Mouse (Mus musculus) heart, embryonic 14.5 days (tissue): ENCODE measurements at regions not wholly inside any gene's neighbourhood (a gene's known extent, or its start where the extent isn't known, plus 50 kb on each side); places are given as distances from the start of the nearest gene placed in this dataset.

Experiments
- ATAC-seq: fragments of 200-750 bp; cut with Nextera tagmentation; 2 replicates; pipeline ENCODE4 v1.8.0; 2017; ENCODE audit warnings: low read depth, moderate TSS enrichment; ENCODE audit not compliant: insufficient number of reproducible peaks, insufficient read depth, low FRiP score
- H3K27ac ChIP-seq, 2 experiments: fragments of 200-500 bp in 1 of 2; fragments of 300-500 bp in 1 of 2; sonication (generic) in 1 of 2; replicated peaks in 1 of 2; 2 replicates each; pipeline ENCODE4 v1.5.1; 2012 to 2014; ENCODE audit warnings: low read depth in 2 of 2, low read length in 2 of 2, control low read depth in 1 of 2, mild to moderate bottlenecking in 1 of 2, mixed read lengths in 1 of 2; ENCODE audit not compliant: control insufficient read depth in 1 of 2, insufficient read depth in 1 of 2
- H3K27me3 ChIP-seq: fragments of 300-500 bp; sonication (generic); 2 replicates; pipeline ENCODE4 v1.6.1; 2014; ENCODE audit warnings: mild to moderate bottlenecking, low read length, control low read depth; ENCODE audit not compliant: control insufficient read depth, insufficient read depth
- H3K36me3 ChIP-seq: fragments of 300-500 bp; sonication (generic); 2 replicates; pipeline ENCODE4 v1.6.1; 2014; ENCODE audit warnings: mild to moderate bottlenecking, control low read depth, low read length, mixed read lengths; ENCODE audit not compliant: control insufficient read depth, insufficient read depth
- H3K4me1 ChIP-seq, 2 experiments: fragments of 200-500 bp in 1 of 2; fragments of 300-500 bp in 1 of 2; sonication (generic) in 1 of 2; 2 replicates each; pipeline ENCODE4 v1.6.1; 2012 to 2014; ENCODE audit warnings: low read length in 2 of 2, control low read depth in 1 of 2, mixed read lengths in 1 of 2; ENCODE audit not compliant: control insufficient read depth in 2 of 2, insufficient read depth in 2 of 2
- H3K4me2 ChIP-seq: fragments of 300-500 bp; sonication (generic); 2 replicates; pipeline ENCODE4 v1.6.1; 2014; ENCODE audit warnings: mild to moderate bottlenecking, low read length
- H3K4me3 ChIP-seq, 2 experiments: fragments of 200-500 bp in 1 of 2; fragments of 300-500 bp in 1 of 2; sonication (generic) in 1 of 2; 2 replicates each; pipeline ENCODE4 v1.5.1; 2012 to 2014; ENCODE audit warnings: low read length in 2 of 2, mild to moderate bottlenecking in 2 of 2, control low read depth in 1 of 2, low read depth in 1 of 2, moderate library complexity in 1 of 2; ENCODE audit not compliant: control insufficient read depth in 1 of 2, insufficient read depth in 1 of 2
- H3K9ac ChIP-seq: fragments of 300-500 bp; sonication (generic); 2 replicates; pipeline ENCODE4 v1.6.1; 2014; ENCODE audit warnings: mild to moderate bottlenecking, low read length
- H3K9me3 ChIP-seq: fragments of 300-500 bp; sonication (generic); 2 replicates; pipeline ENCODE4 v1.6.1; 2016; ENCODE audit warnings: low read length, control low read depth; ENCODE audit not compliant: control insufficient read depth
- WGBS: fragments of 180-500 bp; shearing (Covaris S2); extraction: QIAGEN DNeasy Blood & Tissue Kit; methylation state at CpG from one replicate; pipeline ENCODE4 v1.1.7; 2014; 5-methylcytosine and 5-hydroxymethylcytosine counted together

GRCm38 (mm10) chr3:57153177-57153948 is 148.4 kb downstream of the Tm4sf1 start:
- no peak overlapping the region for H3K9ac ChIP-seq
- 58% methylated on average over 4 of the region's 4 CpGs for WGBS
- no peaks in the 10 kb centered on the region for H3K27me3 ChIP-seq
- no peak overlapping the region for H3K4me3 ChIP-seq
- H3K36me3 ChIP-seq: no peaks in the 10 kb centered on the region
- H3K27ac ChIP-seq: no peak overlapping the region
- no peaks in the 10 kb centered on the region for H3K9me3 ChIP-seq
- no peak overlapping the region for H3K4me2 ChIP-seq
- ATAC-seq: no peak
- H3K4me1 ChIP-seq: no peaks in the 10 kb centered on the region

- WGBS: 68% methylated on average over 3 of the region's 3 CpGs
- H3K9me3 ChIP-seq: no peaks in the 10 kb centered on the region
- no peak overlapping the region for H3K4me2 ChIP-seq
- H3K27me3 ChIP-seq: no peaks in the 10 kb centered on the region
- no peaks in the 10 kb centered on the region for H3K4me1 ChIP-seq
- ATAC-seq: no peak
- H3K4me3 ChIP-seq: no peak overlapping the region
- H3K9ac ChIP-seq: no peak overlapping the region
- H3K36me3 ChIP-seq: no peaks in the 10 kb centered on the region
- no peak overlapping the region for H3K27ac ChIP-seq
These were observed 152.6 kb downstream of the Tm4sf1 start for GRCm38 (mm10) chr3:57149156-57149555.

- no peaks in the 10 kb centered on the region for H3K4me1 ChIP-seq
- H3K4me2 ChIP-seq: peak overlapping the region; percentile 66
- H3K27ac ChIP-seq: no peak overlapping the region
- H3K27me3 ChIP-seq: no peaks in the 10 kb centered on the region
- no peaks in the 10 kb centered on the region for H3K36me3 ChIP-seq
- WGBS: 19% methylated on average over 24 of the region's 24 CpGs
- no peak overlapping the region; the same call in 1 of the 2 replicates for H3K9ac ChIP-seq
- ATAC-seq: peak; percentile 43; the same call in 1 of the 2 replicates
- H3K4me3 ChIP-seq: peak overlapping the region; percentile 38 to 44
- no peaks in the 10 kb centered on the region for H3K9me3 ChIP-seq
These were observed 164.9 kb downstream of the Tm4sf1 start for GRCm38 (mm10) chr3:57136847-57137246.

- Histone ChIP-seq H3K4me3 (no peak overlapping the region), H3K27ac (no peak overlapping the region), H3K9me3 (no peaks in the 10 kb centered on the region), H3K9ac (no peak overlapping the region), H3K4me2 (no peak overlapping the region), H3K27me3 (no peaks in the 10 kb centered on the region), H3K36me3 (no peaks in the 10 kb centered on the region), H3K4me1 (no peaks in the 10 kb centered on the region)
- 69% methylated on average over 2 of the region's 2 CpGs for WGBS
- ATAC-seq: no peak
These were observed 173.2 kb downstream of the Tm4sf1 start for GRCm38 (mm10) chr3:57128606-57129005.

- Histone ChIP-seq H3K4me1 (no peaks in the 10 kb centered on the region), H3K9ac (no peak overlapping the region), H3K36me3 (no peaks in the 10 kb centered on the region), H3K4me3 (no peak overlapping the region), H3K27ac (no peak overlapping the region), H3K27me3 (no peaks in the 10 kb centered on the region), H3K4me2 (no peak overlapping the region), H3K9me3 (no peaks in the 10 kb centered on the region)
- no peak for ATAC-seq
- 56% methylated on average over 4 of the region's 4 CpGs for WGBS
These were observed 175.8 kb downstream of the Tm4sf1 start for GRCm38 (mm10) chr3:57125792-57126485.

GRCm38 (mm10) chr3:57118016-57118415 is 183.8 kb downstream of the Tm4sf1 start:
- WGBS: 73% methylated on average over 1 of the region's 1 CpGs
- no peak for ATAC-seq
- Histone ChIP-seq H3K27ac (no peak overlapping the region), H3K4me1 (no peaks in the 10 kb centered on the region), H3K4me3 (no peak overlapping the region), H3K27me3 (no peaks in the 10 kb centered on the region), H3K9ac (no peak overlapping the region), H3K4me2 (no peak overlapping the region), H3K9me3 (no peaks in the 10 kb centered on the region), H3K36me3 (no peaks in the 10 kb centered on the region)

- H3K4me3 ChIP-seq: no peak overlapping the region
- ATAC-seq: no peak
- H3K4me1 ChIP-seq: no peaks in the 10 kb centered on the region
- no peaks in the 10 kb centered on the region for H3K27me3 ChIP-seq
- H3K4me2 ChIP-seq: no peak overlapping the region
- no peak overlapping the region for H3K27ac ChIP-seq
- H3K9me3 ChIP-seq: no peaks in the 10 kb centered on the region
- WGBS: 86% methylated on average over 2 of the region's 2 CpGs
- no peaks in the 10 kb centered on the region for H3K36me3 ChIP-seq
- no peak overlapping the region for H3K9ac ChIP-seq
These were observed 199.5 kb downstream of the Tm4sf1 start for GRCm38 (mm10) chr3:57102254-57102653.
